Mouse (Mus musculus) thymus, adult 2 months (tissue): ENCODE results near the gene St6galnac4.

Source experiments
- CTCF ChIP-seq: fragments of 200-500 bp; IDR thresholded peaks from 2 replicates; pipeline ENCODE4 v1.5.1; 2012; ENCODE audit warnings: mild to moderate bottlenecking, control low read depth, low read length, moderate library complexity, borderline replicate concordance; ENCODE audit not compliant: control insufficient read depth, poor library complexity, insufficient read depth; ENCODE audit errors: extremely low read depth
- POLR2A ChIP-seq: fragments of 200-500 bp; IDR thresholded peaks from 2 replicates; pipeline ENCODE4 v1.6.1; 2012; ENCODE audit warnings: mild to moderate bottlenecking, low read length, control low read depth, moderate library complexity; ENCODE audit not compliant: control insufficient read depth, poor library complexity, insufficient read depth; ENCODE audit errors: extremely low read depth

DNA sequence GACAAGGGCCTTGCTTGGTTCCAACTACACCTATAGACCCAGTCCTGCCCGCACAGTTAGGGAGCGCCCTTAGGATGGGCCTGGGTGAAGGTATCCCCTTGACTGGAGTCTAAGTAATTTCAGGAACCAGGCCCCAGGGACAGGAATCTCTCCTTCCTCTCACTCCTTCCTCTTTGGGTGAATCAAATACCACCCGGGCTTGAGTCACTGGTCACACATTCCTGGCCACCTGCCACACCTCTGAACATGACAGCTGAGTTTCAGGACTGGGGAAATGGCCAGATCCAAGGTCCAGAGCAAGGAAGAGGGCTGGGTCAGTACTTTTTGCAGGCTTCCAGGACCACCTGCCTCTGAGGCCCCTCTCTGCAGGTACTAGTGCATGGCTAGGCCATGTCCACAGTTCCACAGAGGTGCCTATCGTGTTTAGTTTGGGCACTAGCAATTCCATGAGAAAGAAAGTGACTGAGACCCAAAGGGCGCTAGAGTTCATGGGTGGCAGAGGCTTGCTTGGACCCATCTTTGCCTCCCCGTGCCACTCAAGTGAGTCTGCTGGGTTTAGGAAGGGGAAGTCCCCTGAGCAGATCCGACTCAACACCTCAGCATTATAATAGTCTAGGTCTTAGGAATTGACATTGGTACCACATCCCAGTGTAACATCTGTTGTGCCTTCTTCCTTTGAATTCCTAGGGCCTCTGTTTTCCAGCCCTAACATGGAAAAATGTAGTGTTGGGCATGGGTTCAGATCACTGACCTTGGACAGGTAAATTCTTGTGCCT, 38.7 kb upstream of the St6galnac4 start:
- TF ChIP-seq CTCF (no peak), POLR2A (no peak)
